Mouse (Mus musculus) lung, embryonic 16.5 days (tissue): ENCODE measurements around the gene Rftn1. TPM values are rescaled to one million over a fixed set of nuclear protein-coding genes. Genes with fewer than 3 reads are reported as not detected.

Source experiments
- ATAC-seq: fragments of 200-750 bp; cut with Nextera tagmentation; 2 replicates; pipeline ENCODE4 v1.8.0; 2017; ENCODE audit warnings: low read depth, mild to moderate bottlenecking, moderate library complexity
- H3K27ac ChIP-seq: fragments of 300-500 bp; sonication (generic); 2 replicates; pipeline ENCODE4 v1.5.1; 2014; ENCODE audit warnings: mild to moderate bottlenecking, control low read depth, low read length
- H3K27me3 ChIP-seq: fragments of 300-500 bp; sonication (generic); 2 replicates; pipeline ENCODE4 v1.6.1; 2014; ENCODE audit warnings: low read depth, low read length, mixed read lengths; ENCODE audit not compliant: control insufficient read depth, insufficient read depth
- H3K36me3 ChIP-seq: fragments of 300-500 bp; sonication (generic); 2 replicates; pipeline ENCODE4 v1.6.1; 2014; ENCODE audit warnings: low read length; ENCODE audit not compliant: control insufficient read depth, insufficient read depth
- H3K4me1 ChIP-seq: fragments of 300-500 bp; sonication (generic); replicated peaks from 2 replicates; pipeline ENCODE4 v1.6.1; 2014; ENCODE audit warnings: low read length, mixed read lengths; ENCODE audit not compliant: control insufficient read depth, insufficient read depth
- H3K4me2 ChIP-seq: fragments of 300-500 bp; sonication (generic); 2 replicates; pipeline ENCODE4 v1.6.1; 2014; ENCODE audit warnings: low read depth, low read length, control low read depth
- H3K4me3 ChIP-seq: fragments of 300-500 bp; sonication (generic); 2 replicates; pipeline ENCODE4 v1.5.1; 2014; ENCODE audit warnings: mild to moderate bottlenecking, low read length, control low read depth
- H3K9ac ChIP-seq: fragments of 300-500 bp; sonication (generic); 2 replicates; pipeline ENCODE4 v1.6.1; 2014; ENCODE audit warnings: low read length, control low read depth
- H3K9me3 ChIP-seq: fragments of 300-500 bp; sonication (generic); 2 replicates; pipeline ENCODE4 v1.6.1; 2016; ENCODE audit warnings: low read length; ENCODE audit not compliant: control insufficient read depth
- WGBS: fragments of 180-500 bp; shearing (Covaris S2); extraction: QIAGEN DNeasy Blood & Tissue Kit; methylation state at CpG from one replicate; pipeline ENCODE4 v1.1.7; 2014; 5-methylcytosine and 5-hydroxymethylcytosine counted together
- polyA plus RNA-seq: library from polyadenylated mRNA; unstranded; fragments of >200 nt; fragmentation: Nextera tagmentation; extraction: Ambion mirVana; gene quantifications from 2 replicates; pipeline ENCODE4 v1.2.1, GENCODE M21; 2015

Rftn1 gene
- polyA plus RNA-seq, 1 experiment from 2014 or later = 18.2 TPM

DNA sequence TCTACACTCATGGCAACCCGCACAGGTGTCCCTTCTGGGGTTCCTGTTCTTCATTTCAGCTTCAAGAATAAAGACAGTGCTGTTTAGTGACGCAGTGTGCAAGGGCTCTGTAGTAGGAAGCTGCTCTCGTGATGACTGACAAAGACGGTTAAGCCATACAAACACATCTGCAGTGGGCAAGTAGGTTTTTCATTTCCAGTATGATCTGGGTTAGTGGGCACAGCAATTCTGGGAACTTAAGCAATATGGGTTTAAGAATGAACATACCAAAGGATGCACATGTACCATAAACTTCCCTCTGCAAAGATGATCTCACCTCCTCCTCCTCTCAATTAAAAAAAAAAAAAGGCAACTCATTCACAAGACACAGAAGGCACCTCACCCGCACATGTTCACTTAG is 92.6 kb downstream of the Rftn1 start:
- H3K4me3 ChIP-seq = no peak overlapping the region
- no peaks in the 10 kb centered on the region for H3K9me3 ChIP-seq
- ATAC-seq = no peak
- 79% methylated on average over 5 of the region's 5 CpGs for WGBS
- H3K36me3 ChIP-seq = no peaks in the 10 kb centered on the region
- H3K27me3 ChIP-seq = no peaks in the 10 kb centered on the region
- no peak overlapping the region for H3K27ac ChIP-seq
- H3K9ac ChIP-seq = no peak overlapping the region
- 0 out of 2 replicates have a peak, but pooled peaks cover 1% of the 10 kb centered on the region for H3K4me1 ChIP-seq
- no peak overlapping the region for H3K4me2 ChIP-seq

DNA sequence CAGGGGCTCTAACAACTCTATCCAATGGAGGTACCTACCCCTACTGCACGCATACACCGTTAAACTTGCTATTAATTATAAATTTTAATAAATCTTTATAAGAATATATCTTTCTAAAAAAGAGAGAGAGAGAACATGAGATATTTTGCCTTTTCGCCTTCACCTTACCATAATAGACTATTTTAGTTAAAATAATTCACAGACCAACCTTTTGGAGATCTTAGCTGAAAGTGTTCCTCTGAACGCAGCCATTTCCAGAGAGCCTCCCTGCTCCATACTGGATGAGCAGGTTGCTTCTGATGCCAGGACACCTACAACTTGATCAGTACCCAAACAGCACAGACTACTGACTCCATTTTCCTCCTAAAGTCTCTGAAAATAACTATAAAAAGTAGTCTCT is 94.2 kb downstream of the Rftn1 start:
- no peaks in the 10 kb centered on the region for H3K36me3 ChIP-seq
- H3K27me3 ChIP-seq = no peaks in the 10 kb centered on the region
- 95% methylated on average over 4 of the region's 4 CpGs for WGBS
- no peak overlapping the region for H3K9ac ChIP-seq
- no peak overlapping the region for H3K4me2 ChIP-seq
- H3K9me3 ChIP-seq = no peaks in the 10 kb centered on the region
- ATAC-seq = no peak
- H3K4me3 ChIP-seq = no peak overlapping the region
- H3K4me1 ChIP-seq = peaks cover 5% of the 10 kb centered on the region; the same call in 1 of the 2 replicates
- H3K27ac ChIP-seq = no peak overlapping the region

DNA sequence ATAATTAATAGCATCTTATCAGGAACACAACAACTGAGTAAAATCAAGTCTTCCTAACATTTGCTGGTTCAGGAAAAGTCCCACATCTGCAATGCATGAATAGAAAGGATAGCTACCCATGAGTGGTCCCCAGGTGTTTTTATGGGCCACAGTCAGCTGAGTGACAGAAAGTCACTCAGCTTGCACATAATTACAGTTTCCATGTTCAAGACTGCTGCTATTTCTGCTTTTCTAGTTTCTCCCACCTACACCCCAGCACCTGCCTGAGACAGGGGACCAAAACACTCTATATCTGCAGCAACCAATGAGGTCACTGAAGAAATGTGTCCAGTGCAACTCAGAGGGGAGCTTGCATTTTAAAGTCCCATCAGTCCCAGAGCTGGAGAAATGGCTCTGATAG is 95.9 kb downstream of the Rftn1 start:
- no peak for ATAC-seq
- Histone ChIP-seq H3K27ac (no peak overlapping the region), H3K4me3 (no peak overlapping the region), H3K4me2 (no peak overlapping the region), H3K27me3 (no peaks in the 10 kb centered on the region), H3K4me1 (peaks cover 5% of the 10 kb centered on the region; the same call in 1 of the 2 replicates), H3K9me3 (no peaks in the 10 kb centered on the region), H3K36me3 (no peaks in the 10 kb centered on the region), H3K9ac (no peak overlapping the region)

DNA sequence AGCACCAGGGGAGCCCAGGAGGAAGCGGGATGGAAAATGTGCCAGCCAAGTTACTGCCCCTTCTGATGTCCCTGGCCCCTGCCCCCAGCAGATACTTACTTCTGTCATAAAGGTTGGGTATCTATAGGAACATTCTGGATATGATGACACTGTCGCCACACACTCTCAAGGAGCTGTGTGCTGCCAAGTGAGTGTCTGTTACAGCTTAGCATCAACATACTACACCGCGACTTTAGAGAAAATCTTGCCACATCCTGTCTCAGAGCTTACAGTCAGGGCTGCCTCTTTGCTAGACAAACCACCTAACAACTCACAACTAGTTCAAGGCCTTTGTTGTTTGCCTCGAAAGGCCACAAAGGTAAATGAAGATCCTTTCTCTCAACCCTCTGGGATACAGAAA is 96.4 kb downstream of the Rftn1 start:
- no peaks in the 10 kb centered on the region for H3K9me3 ChIP-seq
- H3K27ac ChIP-seq = no peak overlapping the region
- no peaks in the 10 kb centered on the region for H3K27me3 ChIP-seq
- peaks cover 5% of the 10 kb centered on the region; the same call in 1 of the 2 replicates for H3K4me1 ChIP-seq
- ATAC-seq = no peak
- 62% methylated on average over 5 of the region's 5 CpGs for WGBS
- H3K9ac ChIP-seq = no peak overlapping the region
- H3K4me2 ChIP-seq = no peak overlapping the region
- H3K36me3 ChIP-seq = no peaks in the 10 kb centered on the region
- no peak overlapping the region for H3K4me3 ChIP-seq

DNA sequence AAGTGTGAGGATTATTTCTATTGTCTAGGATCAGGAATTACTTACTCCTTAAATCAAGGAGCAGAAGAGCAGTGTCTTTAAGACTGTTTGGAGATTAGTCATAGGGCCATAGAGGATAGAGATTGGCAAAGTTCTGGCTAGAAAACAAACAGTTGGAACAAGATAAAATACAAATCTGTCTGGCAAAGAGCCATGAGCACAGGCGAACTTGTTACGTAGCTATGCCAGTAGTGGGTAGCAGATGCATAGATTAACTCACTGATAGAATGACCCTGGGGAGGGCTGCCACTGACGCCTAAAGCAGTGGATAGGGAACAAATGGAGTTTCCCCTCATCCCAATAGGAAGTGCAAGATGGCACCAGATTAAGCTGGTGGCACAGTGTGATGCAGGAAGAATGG is 97.1 kb downstream of the Rftn1 start:
- Histone ChIP-seq H3K36me3 (no peaks in the 10 kb centered on the region), H3K9me3 (no peaks in the 10 kb centered on the region), H3K4me1 (peaks cover 5% of the 10 kb centered on the region; the same call in 1 of the 2 replicates), H3K27ac (no peak overlapping the region), H3K9ac (no peak overlapping the region), H3K27me3 (no peaks in the 10 kb centered on the region), H3K4me3 (no peak overlapping the region), H3K4me2 (no peak overlapping the region)
- ATAC-seq = no peak
- WGBS = 42% methylated on average over 3 of the region's 3 CpGs

DNA sequence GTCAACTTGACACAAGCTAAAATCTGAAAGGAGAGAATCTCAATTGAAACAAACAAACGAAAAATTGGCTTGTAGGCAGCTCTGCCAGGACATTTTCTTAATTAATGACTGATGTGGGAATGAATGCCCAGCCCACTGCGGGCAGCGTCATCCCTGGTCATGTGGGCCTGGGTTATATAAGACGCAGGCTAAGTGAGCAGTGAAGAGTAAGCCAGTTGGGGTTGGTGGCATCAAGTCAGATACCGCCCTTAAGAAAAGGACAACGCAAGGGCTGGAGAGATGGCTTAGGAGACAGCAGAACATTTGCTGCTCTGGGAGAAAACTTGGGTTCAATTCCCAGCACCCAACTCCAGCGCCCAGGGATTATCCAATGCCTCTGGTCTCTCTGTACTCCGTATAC is 97.6 kb downstream of the Rftn1 start:
- 79% methylated on average over 8 of the region's 8 CpGs for WGBS
- Histone ChIP-seq H3K27ac (no peak overlapping the region), H3K36me3 (no peaks in the 10 kb centered on the region), H3K4me2 (no peak overlapping the region), H3K4me3 (no peak overlapping the region), H3K27me3 (no peaks in the 10 kb centered on the region), H3K4me1 (peaks cover 5% of the 10 kb centered on the region; the same call in 1 of the 2 replicates), H3K9me3 (no peaks in the 10 kb centered on the region), H3K9ac (no peak overlapping the region)
- ATAC-seq = no peak

DNA sequence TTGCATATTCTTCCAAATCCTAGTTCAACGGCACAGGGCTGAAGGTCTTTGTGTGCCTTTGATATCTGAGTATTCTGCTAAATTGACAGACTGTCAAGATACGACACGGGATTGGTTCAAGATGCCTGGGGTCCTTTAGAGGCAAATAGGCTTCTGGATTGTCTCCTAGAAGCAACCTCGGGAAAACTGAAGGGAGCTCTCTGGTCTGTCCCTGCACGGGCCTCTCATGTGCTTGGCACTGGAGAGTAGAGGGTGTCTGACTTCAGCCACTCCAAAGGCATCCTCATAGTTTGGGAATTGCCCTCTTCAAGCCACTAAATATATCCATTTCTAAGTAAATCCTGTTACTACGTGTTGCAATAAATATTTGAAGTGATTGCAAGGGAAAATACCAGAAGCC is 98.6 kb downstream of the Rftn1 start:
- Histone ChIP-seq H3K9ac (no peak overlapping the region), H3K9me3 (no peaks in the 10 kb centered on the region), H3K4me1 (peaks cover 5% of the 10 kb centered on the region; the same call in 1 of the 2 replicates), H3K4me2 (no peak overlapping the region), H3K36me3 (no peaks in the 10 kb centered on the region), H3K4me3 (no peak overlapping the region), H3K27me3 (no peaks in the 10 kb centered on the region), H3K27ac (no peak overlapping the region)
- no peak for ATAC-seq
- WGBS = 45% methylated on average over 6 of the region's 6 CpGs

DNA sequence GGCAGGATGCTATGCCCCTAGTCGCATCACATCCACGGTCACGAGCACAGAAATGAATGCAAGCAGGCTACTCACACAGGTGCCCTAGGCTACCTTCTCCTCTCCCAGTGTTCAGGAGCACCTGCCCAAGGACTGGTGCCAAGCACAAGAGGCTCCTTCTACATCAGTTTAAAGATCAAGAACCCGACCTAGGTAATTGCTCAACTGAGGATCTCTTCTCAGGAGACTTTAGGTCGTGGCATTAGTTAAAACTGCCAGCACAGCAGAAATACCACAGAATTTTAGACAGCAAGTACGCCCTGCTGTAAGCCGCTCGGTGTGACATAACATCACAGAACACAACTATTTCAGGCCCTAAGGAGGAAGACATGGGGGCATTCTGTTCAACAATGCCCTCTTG is 100.7 kb downstream of the Rftn1 start:
- peaks cover 5% of the 10 kb centered on the region; the same call in 1 of the 2 replicates for H3K4me1 ChIP-seq

DNA sequence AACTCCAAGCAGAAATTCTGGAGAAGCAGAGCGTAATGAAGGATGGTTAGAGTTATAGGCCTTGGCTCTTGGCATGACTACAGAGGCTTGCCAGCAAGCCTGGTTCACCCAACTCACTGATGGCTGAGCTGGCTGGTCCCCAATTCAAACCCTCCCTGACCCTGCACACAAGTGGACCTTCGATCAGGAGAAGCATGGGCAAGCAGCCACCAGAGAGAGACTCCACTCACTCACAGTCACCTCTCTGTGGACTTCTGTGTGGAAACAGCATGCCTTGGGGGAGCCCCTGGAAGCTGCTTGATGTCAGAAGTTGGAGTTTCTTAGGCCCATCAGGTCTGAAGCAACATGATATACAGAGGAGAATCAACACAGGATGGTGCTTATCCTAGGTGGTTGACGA is 102.4 kb downstream of the Rftn1 start:
- ATAC-seq = no peak

More for the DNA sequence above, 100.7 kb downstream of the Rftn1 start:
- Histone ChIP-seq H3K36me3 (no peaks in the 10 kb centered on the region), H3K4me3 (no peak overlapping the region), H3K27ac (no peak overlapping the region), H3K9ac (no peak overlapping the region), H3K27me3 (no peaks in the 10 kb centered on the region), H3K4me2 (no peak overlapping the region), H3K9me3 (no peaks in the 10 kb centered on the region)
- ATAC-seq = no peak
- WGBS = 85% methylated on average over 8 of the region's 8 CpGs

DNA sequence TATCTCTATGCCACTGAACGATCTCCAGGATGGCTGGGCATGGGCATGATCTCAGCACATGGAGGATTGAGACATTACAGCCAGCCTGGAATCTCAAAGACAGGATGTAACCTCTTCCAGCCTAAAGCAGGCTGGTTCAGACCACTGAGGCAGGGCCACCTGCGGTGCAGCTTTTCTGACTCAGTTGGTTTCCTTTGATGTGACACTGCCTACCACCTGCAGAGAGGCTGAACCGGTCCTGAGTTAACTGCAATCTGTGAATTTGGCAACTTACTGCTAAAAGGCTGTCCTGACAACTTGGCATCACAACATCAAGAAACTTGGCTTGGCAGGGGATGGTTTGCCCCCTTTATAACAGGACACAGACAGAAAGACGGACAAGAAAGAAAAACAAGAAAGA is 103.6 kb downstream of the Rftn1 start:
- no peak for ATAC-seq
- Histone ChIP-seq H3K4me2 (no peak overlapping the region), H3K27ac (no peak overlapping the region), H3K27me3 (no peaks in the 10 kb centered on the region), H3K9me3 (no peaks in the 10 kb centered on the region), H3K4me3 (no peak overlapping the region), H3K4me1 (peaks cover 3% of the 10 kb centered on the region; the same call in 1 of the 2 replicates), H3K36me3 (no peaks in the 10 kb centered on the region), H3K9ac (no peak overlapping the region)
- WGBS = 55% methylated on average over 4 of the region's 4 CpGs

More for the DNA sequence above, 102.4 kb downstream of the Rftn1 start:
- no peaks in the 10 kb centered on the region for H3K36me3 ChIP-seq
- no peak overlapping the region for H3K27ac ChIP-seq
- no peak overlapping the region for H3K4me3 ChIP-seq
- H3K4me2 ChIP-seq = no peak overlapping the region
- no peak overlapping the region for H3K9ac ChIP-seq
- H3K4me1 ChIP-seq = peaks cover 5% of the 10 kb centered on the region; the same call in 1 of the 2 replicates
- no peaks in the 10 kb centered on the region for H3K27me3 ChIP-seq
- 75% methylated on average over 3 of the region's 3 CpGs for WGBS
- H3K9me3 ChIP-seq = no peaks in the 10 kb centered on the region
